Mouse (Mus musculus) neutrophil, adult 5-6 weeks (primary cell): Measurements from ENCODE around the gene Irf7. TPM values are rescaled to one million over a fixed set of nuclear protein-coding genes. Genes with fewer than 3 reads are reported as not detected.

Experiments
- ATAC-seq: fragments of 151-379, 151-347 bp; 2 replicates; pipeline ENCODE4 v1.8.0; 2017; ENCODE audit warnings: mild to moderate bottlenecking, moderate TSS enrichment; ENCODE audit not compliant: insufficient number of reproducible peaks, poor library complexity, low FRiP score, severe bottlenecking; ENCODE audit errors: extremely low read depth
- total RNA-seq: library from RNA; stranded (forward); fragments of 200-1000 nt; gene quantifications from 2 replicates; pipeline ENCODE4 v1.2.3, GENCODE M21; 2017

Irf7 gene
- total RNA-seq: 122 and 134 TPM in 2 replicates

DNA sequence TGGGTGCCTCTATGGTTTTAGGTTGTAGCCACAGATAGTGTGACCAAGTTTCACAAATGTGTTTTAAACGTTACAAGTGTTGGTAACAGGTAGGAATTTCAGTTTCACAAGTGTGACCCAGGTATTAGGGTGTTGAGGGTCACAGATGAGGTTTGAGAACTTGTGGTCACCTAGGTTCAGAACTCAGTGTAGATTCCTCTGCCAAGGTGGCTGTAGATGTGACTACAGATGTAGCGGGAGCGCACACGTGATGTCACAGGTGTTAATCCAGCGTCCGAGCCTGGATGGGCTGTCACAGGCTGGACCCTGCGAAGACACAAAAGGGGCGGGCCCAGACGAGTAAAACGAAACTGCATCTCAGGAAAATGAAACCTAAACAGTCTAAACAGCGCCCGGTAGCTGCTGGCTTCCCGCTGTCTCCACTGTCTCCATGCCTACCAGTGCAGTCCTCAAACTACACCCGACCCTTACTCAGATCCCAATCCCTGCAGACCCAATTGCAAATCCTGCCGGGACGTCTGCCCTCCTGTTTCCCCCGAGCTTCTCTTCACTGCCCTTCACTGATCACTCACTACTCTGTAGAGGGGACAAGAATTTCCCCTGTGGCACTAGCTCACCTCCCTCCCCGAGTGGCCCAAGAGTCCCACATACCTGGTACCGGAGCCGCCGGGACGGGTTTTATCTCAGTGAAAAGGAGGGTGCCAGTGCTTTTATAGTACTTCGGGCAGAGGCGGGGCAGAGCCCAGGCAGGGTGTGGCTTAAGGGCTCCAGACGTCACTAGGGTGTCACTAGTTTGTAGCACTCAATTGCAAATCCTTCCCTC, at the start of gene Irf7:
TSS of gene Irf7 (minus strand) at position 743 of the 823 bp plus-strand sequence.
- ATAC-seq: peak; percentile 78

- ATAC-seq: peak; percentile 83
These were observed 49.7 kb upstream of the Irf7 start for GRCm38 (mm10) chr7:141315974-141316373.

DNA sequence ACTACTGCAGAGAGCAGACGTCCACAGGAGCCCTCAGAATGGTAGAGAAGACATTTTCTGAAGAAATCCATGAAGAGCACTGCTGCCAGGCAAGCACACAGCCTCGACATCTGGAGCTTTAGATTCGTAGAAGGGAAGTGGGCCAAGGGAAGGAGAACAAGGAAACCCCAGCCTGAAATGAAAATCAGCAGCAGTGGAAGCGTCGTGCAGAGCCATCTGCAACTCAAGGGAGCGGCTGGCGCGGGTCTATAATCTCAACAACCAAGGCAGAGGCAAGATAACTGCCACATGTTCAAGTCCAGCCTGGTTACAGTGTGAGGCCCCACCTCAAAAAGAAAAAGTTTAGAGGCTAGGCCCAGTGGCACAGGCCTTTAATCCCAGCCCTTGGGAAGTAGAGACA, 48.8 kb upstream of the Irf7 start:
- no peak for ATAC-seq

DNA sequence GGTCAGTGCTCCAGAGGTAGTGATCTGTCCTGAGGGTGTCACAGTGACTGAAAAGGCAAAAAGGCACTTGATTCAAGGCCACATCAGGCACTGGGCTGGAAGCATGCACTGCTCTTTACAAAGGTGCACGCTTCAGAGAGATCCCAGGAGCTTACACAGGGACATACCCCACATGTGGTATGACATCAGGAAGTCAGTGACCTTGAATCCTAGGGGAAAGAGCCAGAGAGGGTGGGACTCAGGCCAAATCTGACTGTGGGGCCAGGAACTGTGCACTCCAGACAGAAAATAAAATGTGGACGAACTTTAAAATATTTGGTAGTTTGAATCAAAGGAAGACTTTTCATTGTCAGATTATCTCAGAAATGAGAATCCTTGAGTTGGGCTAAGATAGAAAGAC, 48.1 kb upstream of the Irf7 start:
- no peak for ATAC-seq

DNA sequence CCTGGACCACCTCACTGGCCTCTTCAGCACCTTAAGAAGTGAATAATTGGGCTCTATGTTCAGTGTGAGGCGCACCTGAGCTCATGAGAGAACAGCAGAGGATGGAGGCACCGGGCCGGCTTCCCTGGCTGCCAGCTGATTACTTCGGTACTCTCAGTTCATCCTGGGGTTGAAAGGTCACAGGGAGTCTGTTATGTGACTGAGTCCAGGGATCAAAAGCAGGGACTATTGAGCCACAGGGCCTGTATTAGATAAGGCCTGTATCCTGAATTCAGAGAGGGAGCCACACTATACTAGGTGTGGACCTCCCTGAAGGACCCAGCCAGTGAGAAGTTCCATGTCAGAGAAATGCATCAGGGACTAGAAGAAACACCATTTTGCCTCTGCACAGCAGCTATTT, 38.3 kb upstream of the Irf7 start:
- no peak for ATAC-seq

DNA sequence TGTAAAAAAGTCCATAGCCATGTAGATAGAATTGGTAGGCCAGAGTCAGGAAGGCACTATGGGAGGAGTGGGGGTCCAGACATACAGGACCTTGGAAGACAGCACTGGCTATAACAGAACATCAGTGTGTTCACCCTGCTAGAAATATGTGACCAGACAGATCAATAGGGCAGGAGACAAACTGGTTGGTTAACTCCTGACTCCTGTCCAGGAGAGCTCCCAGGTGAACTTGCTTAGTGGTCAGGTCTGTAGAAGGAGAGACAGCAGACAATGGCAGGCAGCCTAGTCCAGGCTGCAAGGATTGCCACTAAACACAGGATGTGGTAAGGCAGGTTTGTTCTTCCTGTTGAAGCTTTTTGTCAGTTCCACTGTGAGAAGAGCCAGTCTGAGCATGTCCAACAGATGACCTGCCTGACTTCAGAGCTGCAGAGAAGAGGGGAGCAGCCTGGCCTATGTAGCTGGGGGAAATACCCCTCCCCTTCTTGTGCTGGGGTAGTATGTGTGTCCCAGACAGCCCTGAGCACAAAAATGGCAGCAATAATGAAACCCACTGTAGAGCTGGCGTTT, 36.5 kb upstream of the Irf7 start:
- peak; percentile 27; the same call in 1 of the 2 replicates for ATAC-seq

GRCm38 (mm10) chr7:141301386-141301785, 35.1 kb upstream of the Irf7 start:
- no peak for ATAC-seq

DNA sequence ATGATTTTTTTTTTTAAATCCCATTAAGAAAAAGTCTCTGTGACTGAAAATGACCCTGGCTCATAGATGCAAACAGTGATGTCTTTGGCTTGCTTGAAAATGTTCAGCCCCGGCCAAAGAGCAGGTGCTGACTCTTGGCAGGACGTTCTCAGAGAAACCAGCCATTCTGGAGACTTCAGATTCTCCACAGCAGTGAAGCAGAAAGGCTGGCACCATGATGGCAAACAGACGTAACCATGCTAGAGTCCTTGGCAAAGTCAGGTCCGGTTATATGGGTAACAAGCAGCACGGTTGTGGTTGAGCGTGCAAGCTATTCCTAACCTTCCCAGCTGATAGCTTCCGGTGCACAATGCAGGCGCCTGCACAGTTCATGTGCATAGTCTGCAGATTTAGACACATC, 32.9 kb upstream of the Irf7 start:
- ATAC-seq: no peak

GRCm38 (mm10) chr7:141297926-141298650, 31.8 kb upstream of the Irf7 start:
- ATAC-seq: no peak

- no peak for ATAC-seq
These were observed 28.2 kb upstream of the Irf7 start for GRCm38 (mm10) chr7:141294479-141294878.

DNA sequence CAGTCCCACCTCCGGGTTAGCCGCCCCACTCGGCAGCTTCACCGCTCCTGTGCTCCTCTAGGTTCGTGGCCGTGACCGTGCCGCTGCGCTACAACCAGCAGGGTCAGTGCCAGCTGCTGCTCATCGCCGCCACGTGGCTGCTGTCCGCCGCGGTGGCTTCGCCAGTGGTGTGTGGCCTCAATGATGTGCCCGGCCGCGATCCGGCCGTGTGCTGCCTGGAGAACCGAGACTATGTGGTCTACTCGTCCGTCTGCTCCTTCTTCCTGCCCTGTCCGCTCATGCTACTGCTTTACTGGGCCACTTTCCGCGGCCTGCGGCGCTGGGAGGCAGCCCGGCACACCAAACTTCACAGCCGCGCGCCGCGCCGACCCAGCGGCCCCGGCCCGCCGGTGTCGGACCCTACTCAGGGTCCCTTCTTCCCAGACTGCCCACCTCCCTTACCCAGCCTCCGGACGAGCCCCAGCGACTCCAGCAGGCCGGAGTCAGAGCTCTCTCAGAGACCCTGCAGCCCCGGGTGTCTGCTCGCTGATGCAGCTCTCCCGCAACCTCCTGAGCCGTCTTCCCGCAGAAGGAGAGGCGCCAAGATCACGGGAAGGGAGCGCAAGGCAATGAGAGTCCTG, 27.7 kb upstream of the Irf7 start:
- peak; percentile 18; the same call in 1 of the 2 replicates for ATAC-seq

- no peak for ATAC-seq
These were observed 26.5 kb upstream of the Irf7 start for GRCm38 (mm10) chr7:141292583-141293388.

DNA sequence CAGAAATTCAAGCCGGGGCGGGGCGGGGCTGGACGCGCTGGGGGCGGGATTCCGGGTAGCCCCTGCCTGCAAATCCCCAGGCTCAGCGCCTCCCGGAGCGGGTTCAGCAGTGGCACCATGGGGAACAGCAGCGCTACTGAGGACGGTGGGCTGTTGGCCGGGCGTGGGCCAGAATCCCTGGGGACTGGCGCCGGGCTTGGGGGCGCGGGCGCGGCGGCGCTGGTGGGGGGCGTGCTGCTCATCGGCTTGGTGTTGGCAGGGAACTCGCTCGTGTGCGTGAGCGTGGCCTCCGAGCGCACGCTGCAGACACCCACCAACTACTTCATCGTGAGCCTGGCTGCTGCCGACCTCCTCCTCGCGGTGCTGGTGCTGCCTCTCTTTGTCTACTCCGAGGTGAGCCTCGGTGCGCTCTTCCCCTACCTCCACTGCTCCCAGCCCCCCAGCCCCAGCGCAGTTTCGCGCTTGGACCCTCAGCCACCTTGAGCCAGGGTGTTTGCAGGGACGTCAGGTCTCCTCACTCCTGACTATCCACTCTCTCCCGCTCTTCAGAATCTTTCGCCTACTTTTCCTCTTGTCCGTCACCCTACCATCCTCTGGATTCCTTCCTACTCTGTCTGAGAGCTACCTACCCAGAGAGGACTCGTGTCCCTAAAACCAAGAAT, 25.8 kb upstream of the Irf7 start, which contains the start of gene Drd4:
TSS of gene Drd4 (plus strand) at position 86 of the 662 bp plus-strand sequence.
- ATAC-seq: no peak

GRCm38 (mm10) chr7:141288042-141288441, 21.8 kb upstream of the Irf7 start:
- no peak for ATAC-seq

DNA sequence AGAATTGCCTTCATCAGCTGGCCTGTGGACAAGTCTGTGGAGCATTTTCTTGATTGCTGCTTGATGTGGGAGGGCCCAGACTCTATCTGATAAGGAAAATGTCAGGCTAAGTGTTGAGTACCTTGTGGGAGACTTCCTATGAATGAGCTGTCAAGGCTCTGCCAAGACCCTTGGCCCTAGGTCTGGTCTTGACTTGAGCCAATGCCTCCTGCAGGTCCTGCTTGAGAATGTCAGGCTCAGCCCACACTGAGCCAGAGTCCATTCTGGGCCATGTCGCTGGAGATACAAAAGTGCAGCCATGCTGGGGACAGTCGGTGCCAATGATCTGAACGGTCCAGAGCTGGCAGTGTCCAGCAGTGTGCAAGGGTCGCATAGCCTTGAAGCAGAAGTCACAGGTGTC, 16.5 kb upstream of the Irf7 start:
- no peak for ATAC-seq

GRCm38 (mm10) chr7:141281442-141281841, 15.2 kb upstream of the Irf7 start:
- no peak for ATAC-seq

GRCm38 (mm10) chr7:141278766-141279590, 12.7 kb upstream of the Irf7 start, which contains the start of gene Sct:
Gene Sct, minus strand, starts transcription at chr7:141279133.
- ATAC-seq: no peak
